10 mouse cellular contexts compared by ENCODE assay signal in genomic region chr3:58490787-58491186, GRCm38 (mm10). TPM values are rescaled to one million over a fixed set of nuclear protein-coding genes. Genes with fewer than 3 reads are reported as not detected.
A peak's percentile ranks its signal among the peaks of the same experiment; 100 is the strongest.
DNase-seq lines count a peak whose midpoint lies in the region; ATAC-seq and TF ChIP-seq lines count a peak whose summit lies in the region.
"Had no signal": no experiment of that assay in that cellular context is flagged by ENCODE, and none has a peak within 500 bp of the region (broad histone marks: within the 10 kb centered on the region; RNA-seq: fewer than 3 reads in every experiment).

No protein-coding gene starts in this region.

- 72% methylated on average over 7 of the region's 7 CpGs for WGBS in hindbrain, postnatal 0 days
- 77% methylated on average over 7 of the region's 7 CpGs for WGBS in hindbrain, embryonic 10.5 days

- H3K4me3 ChIP-seq in hindbrain, postnatal 0 days (ENCODE audit: low read length): no peak overlapping the region
- no peak overlapping the region for H3K4me3 ChIP-seq in hindbrain, embryonic 10.5 days
- H3K4me3 ChIP-seq: hindbrain, embryonic 15.5 days; midbrain, embryonic 12.5 days had no signal

- H3K9me3 ChIP-seq in hindbrain, postnatal 0 days (ENCODE audit: low read length): no peaks in the 10 kb centered on the region
- H3K9me3 ChIP-seq in hindbrain, embryonic 10.5 days: no peaks in the 10 kb centered on the region
- H3K9me3 ChIP-seq: hindbrain, embryonic 15.5 days; midbrain, embryonic 12.5 days had no signal

- H3K4me2 ChIP-seq in hindbrain, postnatal 0 days (ENCODE audit: low read depth, low read length): no peak overlapping the region
- H3K4me2 ChIP-seq: hindbrain, embryonic 15.5 days; midbrain, embryonic 12.5 days had no signal

- ATAC-seq in hindbrain, postnatal 0 days: no peak; the same call in 1 of the 2 replicates

- intact Hi-C loops in heart, postnatal 36 days (cut with DNase I): loop anchor here (1.0 to 2.0 kb wide), 3 partner anchors 76 to 644 kb away; partner anchors contain the start of gene Tsc22d2
- intact Hi-C loops in gastrocnemius, postnatal 14 days (cut with DNase I; ENCODE audit: low total_unique reads): loop anchor here (10.0 kb wide), 1 partner anchor 326 kb away; no protein-coding TSS in a partner anchor

- H3K27me3 ChIP-seq in hindbrain, postnatal 0 days (ENCODE audit: insufficient read depth, low read length): no peaks in the 10 kb centered on the region
- H3K27me3 ChIP-seq in hindbrain, embryonic 10.5 days (ENCODE audit: insufficient read depth, poor library complexity, severe bottlenecking): no peaks in the 10 kb centered on the region
- H3K27me3 ChIP-seq: hindbrain, embryonic 15.5 days; midbrain, embryonic 12.5 days had no signal

- no peak overlapping the region for H3K27ac ChIP-seq in hindbrain, postnatal 0 days
- H3K27ac ChIP-seq in hindbrain, embryonic 10.5 days: no peak overlapping the region
- H3K27ac ChIP-seq: hindbrain, embryonic 15.5 days; midbrain, embryonic 12.5 days had no signal

- H3K4me1 ChIP-seq in hindbrain, postnatal 0 days (ENCODE audit: insufficient read depth, low read length): no peaks in the 10 kb centered on the region
- no peaks in the 10 kb centered on the region for H3K4me1 ChIP-seq in hindbrain, embryonic 10.5 days (replicated peaks)
- H3K4me1 ChIP-seq: hindbrain, embryonic 15.5 days; midbrain, embryonic 12.5 days had no signal

- no peaks in the 10 kb centered on the region for H3K36me3 ChIP-seq in hindbrain, postnatal 0 days (ENCODE audit: insufficient read depth, low read length)
- no peaks in the 10 kb centered on the region for H3K36me3 ChIP-seq in hindbrain, embryonic 10.5 days
- H3K36me3 ChIP-seq: hindbrain, embryonic 15.5 days; midbrain, embryonic 12.5 days had no signal

- no peak overlapping the region for H3K9ac ChIP-seq in hindbrain, postnatal 0 days (replicated peaks; ENCODE audit: low read length)
- H3K9ac ChIP-seq: hindbrain, embryonic 15.5 days; midbrain, embryonic 12.5 days had no signal

- TF ChIP-seq CTCF in hindbrain, postnatal 0 days (IDR thresholded peaks at IDR 0.05; ENCODE audit: low read depth): peak; percentile 73

- DNase-seq in hindbrain, postnatal 0 days (ENCODE audit: low spot score): peak; percentile 67
- DNase-seq in hindbrain, embryonic 10.5 days (ENCODE audit: low spot score): no peak
- peak; percentile 58 to 66 for DNase-seq in B cell, adult 2 months
- DNase-seq in MN1 (ENCODE audit: low spot score): peak; percentile 84
- peak; percentile 27 to 38 for DNase-seq in heart, postnatal 36 days
- DNase-seq in lung, postnatal 10 days: peak; percentile 53
- peak; percentile 41 for DNase-seq in thymus, postnatal 0 days (ENCODE audit: low spot score)
- no peak for DNase-seq in gastrocnemius, postnatal 14 days

RNA-seq across cellular contexts. Expression of gene Eif2a, which starts 34.8 kb away (rescaled TPM):
- total RNA-seq in hindbrain, postnatal 0 days (2014; rRNA removed): 36.9 and 38.9 TPM in 2 replicates
- 33.7 and 38.3 TPM in 2 replicates for polyA plus RNA-seq in hindbrain, postnatal 0 days (2015; fragmentation: Nextera tagmentation; extraction: Ambion mirVana)
- polyA plus RNA-seq in hindbrain, embryonic 10.5 days (2016; fragmentation: Nextera tagmentation; extraction: Ambion mirVana): 48.3 and 55.6 TPM in 2 replicates
- 10 to 100 TPM; 40.5 to 42.5 TPM for total RNA-seq in heart, postnatal 36 days (2021)
- 46.6 and 46.7 TPM in 2 replicates for polyA plus RNA-seq in thymus, postnatal 0 days (2015; fragmentation: Nextera tagmentation; extraction: Ambion mirVana)
- total RNA-seq in gastrocnemius, postnatal 14 days (2021): 10 to 100 TPM; 44.7 to 46.9 TPM

RNA-seq across cellular contexts. Expression of gene Serp1, which starts 34.9 kb away (rescaled TPM):
- 49.9 and 58.7 TPM in 2 replicates for total RNA-seq in hindbrain, postnatal 0 days (2014; rRNA removed)
- 63.1 and 63.2 TPM in 2 replicates for polyA plus RNA-seq in hindbrain, postnatal 0 days (2015; fragmentation: Nextera tagmentation; extraction: Ambion mirVana)
- polyA plus RNA-seq in hindbrain, embryonic 10.5 days (2016; fragmentation: Nextera tagmentation; extraction: Ambion mirVana): 122 and 141 TPM in 2 replicates
- 10 to 100 TPM; 11.9 to 13.5 TPM for total RNA-seq in heart, postnatal 36 days (2021)
- polyA plus RNA-seq in thymus, postnatal 0 days (2015; fragmentation: Nextera tagmentation; extraction: Ambion mirVana): 129 and 134 TPM in 2 replicates
- 10 to 100 TPM; 10.2 to 13.2 TPM for total RNA-seq in gastrocnemius, postnatal 14 days (2021)

Comparison
In these comparisons a context has a peak if more than half of its experiments do, and no peak if none do; other contexts are left out.
1. DNase-seq: peak in hindbrain, postnatal 0 days (single experiment), B cell, adult 2 months (2 of 2), MN1 (single experiment), heart, postnatal 36 days (2 of 2), lung, postnatal 10 days (single experiment) and thymus, postnatal 0 days (single experiment); none in hindbrain, embryonic 10.5 days (single experiment) and gastrocnemius, postnatal 14 days (single experiment).